Mouse (Mus musculus) kidney, adult 9 months (tissue): ENCODE data around the gene Gm20894.
"Not testable (repeated sequence)": the region's sequence is repeated elsewhere in the genome, so short reads cannot be mapped to it uniquely, and the experiment has no call there.

Experiments
- DNase-seq: peaks from one replicate; pipeline ENCODE4 v3.0.0; 2022

Gene Gm20894

GRCm38 (mm10) chrY:28271412-28271811, at the start of gene Gm20894:
TSS of gene Gm20894 (minus strand) at chrY:28271512.
- DNase-seq = not testable (repeated sequence)
